Mouse (Mus musculus) CH12.LX (cell line): Measurements from ENCODE around the gene Ociad1. TPM values are rescaled to one million over a fixed set of nuclear protein-coding genes. Genes with fewer than 3 reads are reported as not detected.

Experiments
- DNase-seq: peaks from one replicate; pipeline ENCODE4 v3.0.0-alpha.2; 2013; ENCODE audit errors: extremely low read depth
- H3K27ac ChIP-seq: 2 replicates; pipeline ENCODE4 v1.5.1; 2012; ENCODE audit warnings: low read depth, mild to moderate bottlenecking, control low read depth, moderate library complexity; ENCODE audit not compliant: insufficient read depth
- H3K27me3 ChIP-seq: replicated peaks from 2 replicates; pipeline ENCODE3; 2012; ENCODE audit warnings: inconsistent platforms
- H3K36me3 ChIP-seq, 2 experiments: replicated peaks in 1 of 2; 2 replicates each; pipeline versions ENCODE3 to v1.6.1; 2012; ENCODE audit warnings: inconsistent platforms in 1 of 2, low read length in 1 of 2, mild to moderate bottlenecking in 1 of 2, mixed read lengths in 1 of 2, moderate library complexity in 1 of 2; ENCODE audit not compliant: control insufficient read depth in 1 of 2, insufficient read depth in 1 of 2
- H3K4me1 ChIP-seq, 2 experiments: 2 replicates each; pipeline ENCODE4 v1.6.1; 2012; ENCODE audit warnings: inconsistent platforms in 1 of 2, moderate library complexity in 1 of 2; ENCODE audit not compliant: insufficient read depth in 2 of 2, control insufficient read depth in 1 of 2
- H3K4me2 ChIP-seq: 2 replicates; pipeline ENCODE4 v1.6.1; 2012; ENCODE audit warnings: low read depth, mild to moderate bottlenecking, control low read depth; ENCODE audit not compliant: poor library complexity, insufficient read depth, severe bottlenecking
- H3K4me3 ChIP-seq, 3 experiments: fragments of 150-350 bp in 1 of 3; sonication (generic) in 1 of 3; replicated peaks in 1 of 3; 2 replicates each; pipeline versions ENCODE3 to v1.5.1; 2011 to 2012; ENCODE audit warnings: low read depth in 2 of 3, low read length in 2 of 3, mild to moderate bottlenecking in 2 of 3, moderate library complexity in 2 of 3, control low read depth in 1 of 3, improper control_type of control experiment in 1 of 3, inconsistent platforms in 1 of 3, mixed read lengths in 1 of 3; ENCODE audit not compliant: poor library complexity in 1 of 3
- H3K79me2 ChIP-seq: replicated peaks from 2 replicates; pipeline ENCODE4 v1.6.1; 2012; ENCODE audit warnings: mild to moderate bottlenecking, moderate library complexity; ENCODE audit not compliant: control insufficient read depth, poor library complexity, insufficient read depth, severe bottlenecking; ENCODE audit errors: extremely low read depth
- H3K9ac ChIP-seq: 2 replicates; pipeline ENCODE4 v1.6.1; 2012; ENCODE audit warnings: low read depth, mild to moderate bottlenecking, control low read depth, moderate library complexity; ENCODE audit not compliant: insufficient read depth
- H3K9me3 ChIP-seq: replicated peaks from 2 replicates; pipeline ENCODE3; 2012; ENCODE audit warnings: low read length, inconsistent platforms, mixed read lengths
- CHD2 ChIP-seq: IDR thresholded peaks from 2 replicates; pipeline ENCODE4 v1.6.1; 2011; ENCODE audit warnings: low read length, improper control_type of control experiment
- CTCF ChIP-seq, 2 experiments: IDR thresholded peaks in 1 of 2; conservative IDR thresholded peaks in 1 of 2; 2 replicates each; pipeline ENCODE4 v1.5.1; 2011 to 2012; ENCODE audit warnings: low read depth in 2 of 2, low read length in 2 of 2, improper control_type of control experiment in 1 of 2, inconsistent platforms in 1 of 2, mild to moderate bottlenecking in 1 of 2, moderate library complexity in 1 of 2
- E2F4 ChIP-seq: IDR thresholded peaks from 2 replicates; pipeline ENCODE4 v1.6.1; 2011; ENCODE audit warnings: low read depth, low read length, improper control_type of control experiment; ENCODE audit not compliant: insufficient replicate concordance
- ELF1 ChIP-seq: IDR thresholded peaks from 2 replicates; pipeline ENCODE4 v1.6.1; 2014; ENCODE audit warnings: low read depth, mild to moderate bottlenecking, inconsistent platforms, low read length, improper control_type of control experiment
- ETS1 ChIP-seq: conservative IDR thresholded peaks from 2 replicates; pipeline ENCODE4 v1.6.1; 2012; ENCODE audit warnings: low read depth, mild to moderate bottlenecking, inconsistent platforms, low read length, improper control_type of control experiment, moderate library complexity
- GABPA ChIP-seq: IDR thresholded peaks from 2 replicates; pipeline ENCODE4 v1.6.1; 2012; ENCODE audit warnings: low read depth, low read length, improper control_type of control experiment, inconsistent platforms; ENCODE audit not compliant: insufficient replicate concordance
- JUND ChIP-seq: conservative IDR thresholded peaks from 2 replicates; pipeline ENCODE4 v1.6.1; 2011; ENCODE audit warnings: low read depth, low read length, improper control_type of control experiment
- KAT2A ChIP-seq: IDR thresholded peaks from 2 replicates; pipeline ENCODE4 v1.6.1; 2012; ENCODE audit warnings: low read length, improper control_type of control experiment, inconsistent platforms; ENCODE audit not compliant: insufficient replicate concordance
- MAX ChIP-seq: IDR thresholded peaks from 2 replicates; pipeline ENCODE4 v1.6.1; 2011; ENCODE audit warnings: low read length, improper control_type of control experiment
- MAZ ChIP-seq: IDR thresholded peaks from 2 replicates; pipeline ENCODE4 v1.6.1; 2012; ENCODE audit warnings: low read depth, mild to moderate bottlenecking, inconsistent platforms, low read length, improper control_type of control experiment, moderate library complexity
- MXI1 ChIP-seq: IDR thresholded peaks from 2 replicates; pipeline ENCODE4 v1.6.1; 2011; ENCODE audit warnings: mild to moderate bottlenecking, low read depth, low read length, improper control_type of control experiment
- MYC ChIP-seq: IDR thresholded peaks from 2 replicates; pipeline ENCODE4 v1.6.1; 2011; ENCODE audit warnings: low read depth, mild to moderate bottlenecking, improper control_type of control experiment, low read length
- NELFE ChIP-seq: IDR thresholded peaks from 2 replicates; pipeline ENCODE4 v1.6.1; 2011; ENCODE audit warnings: low read depth, low read length, improper control_type of control experiment
- NRF1 ChIP-seq: IDR thresholded peaks from 2 replicates; pipeline ENCODE4 v1.6.1; 2014; ENCODE audit warnings: low read depth, mild to moderate bottlenecking, inconsistent platforms, low read length, improper control_type of control experiment, moderate library complexity
- POLR2A ChIP-seq: IDR thresholded peaks from 2 replicates; pipeline ENCODE4 v1.6.1; 2011; ENCODE audit warnings: low read depth, mild to moderate bottlenecking, improper control_type of control experiment, low read length
- POLR2AphosphoS2 ChIP-seq: IDR thresholded peaks from 2 replicates; pipeline ENCODE4 v1.6.1; 2011; ENCODE audit warnings: low read depth, low read length, improper control_type of control experiment
- RAD21 ChIP-seq: IDR thresholded peaks from 2 replicates; pipeline ENCODE4 v1.6.1; 2011; ENCODE audit warnings: low read depth, mild to moderate bottlenecking, low read length, improper control_type of control experiment, moderate library complexity
- RCOR1 ChIP-seq: conservative IDR thresholded peaks from 2 replicates; pipeline ENCODE4 v1.6.1; 2012; ENCODE audit warnings: low read depth, mild to moderate bottlenecking, inconsistent platforms, low read length, improper control_type of control experiment
- SIN3A ChIP-seq: IDR thresholded peaks from 2 replicates; pipeline ENCODE4 v1.6.1; 2012; ENCODE audit warnings: low read length, improper control_type of control experiment, inconsistent platforms
- SMC3 ChIP-seq: IDR thresholded peaks from 2 replicates; pipeline ENCODE4 v1.6.1; 2011; ENCODE audit warnings: low read depth, low read length, improper control_type of control experiment
- TBP ChIP-seq: conservative IDR thresholded peaks from 2 replicates; pipeline ENCODE4 v1.6.1; 2011; ENCODE audit warnings: low read depth, low read length, improper control_type of control experiment
- UBTF ChIP-seq: IDR thresholded peaks from 2 replicates; pipeline ENCODE4 v1.6.1; 2012; ENCODE audit warnings: low read depth, mild to moderate bottlenecking, inconsistent platforms, low read length, improper control_type of control experiment, moderate library complexity
- USF2 ChIP-seq: conservative IDR thresholded peaks from 2 replicates; pipeline ENCODE4 v1.6.1; 2011; ENCODE audit warnings: low read depth, low read length, improper control_type of control experiment
- ZC3H11A ChIP-seq: IDR thresholded peaks from 2 replicates; pipeline ENCODE4 v1.6.1; 2012; ENCODE audit warnings: low read depth, mild to moderate bottlenecking, inconsistent platforms, low read length, improper control_type of control experiment
- ZKSCAN1 ChIP-seq: IDR thresholded peaks from 2 replicates; pipeline ENCODE4 v1.6.1; 2012; ENCODE audit warnings: low read depth, inconsistent platforms, low read length, improper control_type of control experiment, borderline replicate concordance
- ZMIZ1 ChIP-seq: IDR thresholded peaks from 2 replicates; pipeline ENCODE4 v1.6.1; 2012; ENCODE audit warnings: low read depth, mild to moderate bottlenecking, inconsistent platforms, low read length, improper control_type of control experiment
- ZNF384 ChIP-seq: IDR thresholded peaks from 2 replicates; pipeline ENCODE4 v1.6.1; 2012; ENCODE audit warnings: low read depth, low read length, improper control_type of control experiment, inconsistent platforms
- dilution Hi-C: fragments of 300-500 bp; cut with MboI; formaldehyde crosslinking; loops from 2 replicates; pipeline ENCODE4 v1.14.3; 2020; ENCODE audit warnings: low sequenced_read_pairs; ENCODE audit not compliant: extremely low pct_unique_long_range_greater_than_20kb, extremely low pct_ligation_motif_present
- in situ Hi-C: fragments of 300-500 bp; cut with MboI; formaldehyde crosslinking; loops from 3 replicates; pipeline ENCODE4 v1.14.3; 2019; ENCODE audit warnings: low sequenced_read_pairs, low pct_ligation_motif_present, low pct_unique_long_range_greater_than_20kb, mixed read lengths
- polyA plus RNA-seq: library from polyadenylated mRNA; unstranded; fragments of >175 nt; gene quantifications from 2 replicates; pipeline ENCODE4 v1.2.1, GENCODE M21; 2012; ENCODE audit warnings: low read depth; ENCODE audit not compliant: insufficient read length
- total RNA-seq, 2 experiments: library from RNA; depleted of rRNA; stranded (reverse); fragments of 300-350 nt in 1 of 2; fragments of >200 nt in 1 of 2; gene quantifications; 2 replicates each; pipeline ENCODE4 v1.2.3; 2012 to 2014

Gene Ociad1
- total and polyA plus RNA-seq, 3 experiments: 153 to 329 (median 292) TPM

GRCm38 (mm10) chr5:73264122-73264521 is 28.5 kb upstream of the Ociad1 start:
- Histone ChIP-seq H3K4me3 (no peak overlapping the region), H3K27me3 (no peaks in the 10 kb centered on the region), H3K4me2 (no peak overlapping the region), H3K4me1 (peaks cover 0 to 14% of the 10 kb centered on the region in 2 experiments; a peak in 2 of 4 replicates), H3K27ac (no peak overlapping the region), H3K9ac (no peak overlapping the region), H3K36me3 (no peaks in the 10 kb centered on the region), H3K79me2 (no peaks in the 10 kb centered on the region), H3K9me3 (peaks cover 9% of the 10 kb centered on the region)
- no peak for DNase-seq
- dilution Hi-C loops: no loop called here
- in situ Hi-C loops: no loop called here
- TF ChIP-seq MYC: no peak
- TF ChIP-seq E2F4: no peak
- TF ChIP-seq ETS1: no peak
- no peak for TF ChIP-seq ZNF384
- TF ChIP-seq GABPA: no peak
- TF ChIP-seq SMC3: no peak
- no peak for TF ChIP-seq ZC3H11A

GRCm38 (mm10) chr5:73265460-73265859 is 27.1 kb upstream of the Ociad1 start:
- Histone ChIP-seq H3K4me1 (peaks cover 0 to 22% of the 10 kb centered on the region in 2 experiments; a peak in 2 of 4 replicates), H3K4me2 (no peak overlapping the region), H3K79me2 (no peaks in the 10 kb centered on the region), H3K9ac (no peak overlapping the region), H3K27me3 (no peaks in the 10 kb centered on the region), H3K9me3 (peaks cover 9% of the 10 kb centered on the region), H3K36me3 (no peaks in the 10 kb centered on the region), H3K4me3 (no peak overlapping the region), H3K27ac (no peak overlapping the region)
- no peak for TF ChIP-seq CTCF (conservative IDR thresholded peaks at IDR 0.05 in 1 of 2, IDR thresholded peaks at IDR 0.05 in 1 of 2; ENCODE audit: low read depth in 2 of 2, low read length in 2 of 2)
- TF ChIP-seq ZMIZ1: no peak
- no peak for TF ChIP-seq ELF1
- no peak for TF ChIP-seq ZKSCAN1
- TF ChIP-seq NRF1: no peak
- TF ChIP-seq RAD21: no peak
- TF ChIP-seq UBTF: no peak
- dilution Hi-C loops (no loop called here), in situ Hi-C loops (no loop called here)
- DNase-seq: peak; percentile 69

GRCm38 (mm10) chr5:73268636-73269213 is 23.9 kb upstream of the Ociad1 start:
- Histone ChIP-seq H3K9me3 (peaks cover 9% of the 10 kb centered on the region), H3K4me3 (no peak overlapping the region), H3K79me2 (no peaks in the 10 kb centered on the region), H3K4me2 (no peak overlapping the region), H3K36me3 (no peaks in the 10 kb centered on the region), H3K27ac (no peak overlapping the region), H3K27me3 (no peaks in the 10 kb centered on the region), H3K9ac (no peak overlapping the region), H3K4me1 (peaks cover 0 to 37% of the 10 kb centered on the region in 2 experiments; a peak in 2 of 4 replicates)
- no peak for TF ChIP-seq ZMIZ1
- no peak for TF ChIP-seq ZKSCAN1
- no peak for TF ChIP-seq NRF1
- no peak for TF ChIP-seq POLR2AphosphoS2
- TF ChIP-seq JUND: no peak
- TF ChIP-seq MXI1: no peak
- no peak for TF ChIP-seq KAT2A
- no peak for TF ChIP-seq POLR2A
- no peak for TF ChIP-seq SIN3A
- TF ChIP-seq TBP: no peak
- no peak for TF ChIP-seq NELFE
- no peak for TF ChIP-seq CHD2
- no peak for TF ChIP-seq MAZ
- TF ChIP-seq USF2: no peak
- TF ChIP-seq RCOR1: no peak
- TF ChIP-seq RAD21: no peak
- no peak for TF ChIP-seq MAX
- in situ Hi-C loops: no loop called here
- dilution Hi-C loops: no loop called here
- no peak for DNase-seq
